Mouse (Mus musculus) hindbrain, embryonic 14.5 days (tissue): Measurements from ENCODE around the gene Glmp. TPM values are rescaled to one million over a fixed set of nuclear protein-coding genes. Genes with fewer than 3 reads are reported as not detected.

Experiments
- polyA plus RNA-seq: library from polyadenylated mRNA; unstranded; fragments of >200 nt; fragmentation: Nextera tagmentation; extraction: Ambion mirVana; gene quantifications from 2 replicates; pipeline ENCODE4 v1.2.1, GENCODE M21; 2014

The Glmp gene
- polyA plus RNA-seq, 1 experiment from 2014 or later = 81.3 TPM

Other genes starting within 250 kb of the Glmp start
- gene Ttc24, start 246.7 kb upstream of the Glmp start, polyA plus RNA-seq = not detected in 2 replicates
- gene Iqgap3, start 243.1 kb upstream of the Glmp start, polyA plus RNA-seq = 2.4 and 3.1 TPM in 2 replicates
- 20.4 and 22.4 TPM in 2 replicates for gene Mef2d, start 182.7 kb upstream of the Glmp start, polyA plus RNA-seq
- gene Rhbg, start 70.3 kb upstream of the Glmp start, polyA plus RNA-seq = 0.48 and 0.76 TPM in 2 replicates
- 0.37 TPM in 1 of 2 replicates, not detected in the other for gene Gm38392, start 37.8 kb upstream of the Glmp start, polyA plus RNA-seq
- 5.8 and 8.5 TPM in 2 replicates for gene Tsacc, start 28.0 kb upstream of the Glmp start, polyA plus RNA-seq
- gene Cct3, start 27.9 kb upstream of the Glmp start, polyA plus RNA-seq = 455 and 498 TPM in 2 replicates
- 0.67 and 0.82 TPM in 2 replicates for gene Tmem79, start 11.1 kb downstream of the Glmp start, polyA plus RNA-seq
- gene Smg5, start 11.2 kb downstream of the Glmp start, polyA plus RNA-seq = 44.2 and 47.9 TPM in 2 replicates
- 0.94 and 1.1 TPM in 2 replicates for gene Paqr6, start 39.6 kb downstream of the Glmp start, polyA plus RNA-seq
- gene Bglap3, start 47.7 kb downstream of the Glmp start, polyA plus RNA-seq = 0.20 TPM in 1 of 2 replicates, not detected in the other
- not detected in 2 replicates for gene Bglap2, start 53.7 kb downstream of the Glmp start, polyA plus RNA-seq
- gene Bglap, start 59.4 kb downstream of the Glmp start, polyA plus RNA-seq = not detected in 2 replicates
- 26.0 and 27.4 TPM in 2 replicates for gene Pmf1, start 85.3 kb downstream of the Glmp start, polyA plus RNA-seq
- 36.4 and 42.2 TPM in 2 replicates for gene Slc25a44, start 100.1 kb downstream of the Glmp start, polyA plus RNA-seq
- 21.5 and 22.9 TPM in 2 replicates for gene Sema4a, start 136.2 kb downstream of the Glmp start, polyA plus RNA-seq
- gene Lmna, start 184.9 kb downstream of the Glmp start, polyA plus RNA-seq = 44.3 and 47.3 TPM in 2 replicates
- 30.8 and 31.0 TPM in 2 replicates for gene Mex3a, start 207.4 kb downstream of the Glmp start, polyA plus RNA-seq
- gene Rab25, start 223.3 kb downstream of the Glmp start, polyA plus RNA-seq = 0.20 TPM in 1 of 2 replicates, not detected in the other
- 102 and 107 TPM in 2 replicates for gene Lamtor2, start 228.1 kb downstream of the Glmp start, polyA plus RNA-seq
- 42.9 and 53.6 TPM in 2 replicates for gene Ubqln4, start 228.7 kb downstream of the Glmp start, polyA plus RNA-seq